Mouse (Mus musculus): ENCODE measurements around the gene Tmeff1.

Gene Tmeff1

DNA sequence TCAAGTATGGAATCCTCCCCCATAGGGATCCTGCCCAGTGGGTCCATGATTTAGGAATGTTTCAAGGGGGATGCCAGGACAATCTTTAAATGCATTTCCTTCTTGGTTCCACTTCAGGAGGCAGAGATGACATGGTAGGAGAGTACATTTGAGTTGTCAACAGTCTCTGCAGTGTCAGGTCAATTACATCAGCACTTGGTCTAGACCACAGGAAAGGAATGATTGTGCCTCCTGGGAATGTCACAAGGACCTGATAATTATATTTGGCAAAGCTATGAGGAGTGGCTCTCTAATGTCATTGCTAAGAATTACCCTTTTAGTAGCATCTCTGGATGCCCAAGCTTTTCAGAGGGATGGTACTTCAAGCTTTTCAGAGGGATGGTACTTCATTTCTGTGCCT, 20.0 kb upstream of the Tmeff1 start:
- no peak for DNase-seq (ENCODE audit: low spot score)

DNA sequence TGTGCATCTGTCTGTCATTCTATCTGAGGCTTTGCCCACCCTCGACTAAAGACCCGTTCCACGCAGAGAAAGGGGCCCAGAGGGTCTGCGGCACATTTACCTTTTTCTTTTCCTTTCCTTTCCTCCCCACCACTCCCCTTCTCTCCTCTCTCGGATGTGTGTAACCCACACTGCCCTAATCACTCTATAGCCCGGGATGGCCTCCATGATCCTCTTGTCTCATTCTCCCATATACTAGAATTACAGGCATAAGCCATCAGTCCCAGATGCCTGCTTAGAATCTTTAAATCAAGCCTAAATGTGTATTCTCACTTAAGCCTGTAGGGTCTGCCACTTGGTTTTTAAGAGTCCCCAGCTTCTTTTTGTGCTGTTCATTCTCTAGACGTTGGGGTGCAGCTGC, 8.6 kb upstream of the Tmeff1 start:
- DNase-seq (ENCODE audit: low spot score), result no peak

DNA sequence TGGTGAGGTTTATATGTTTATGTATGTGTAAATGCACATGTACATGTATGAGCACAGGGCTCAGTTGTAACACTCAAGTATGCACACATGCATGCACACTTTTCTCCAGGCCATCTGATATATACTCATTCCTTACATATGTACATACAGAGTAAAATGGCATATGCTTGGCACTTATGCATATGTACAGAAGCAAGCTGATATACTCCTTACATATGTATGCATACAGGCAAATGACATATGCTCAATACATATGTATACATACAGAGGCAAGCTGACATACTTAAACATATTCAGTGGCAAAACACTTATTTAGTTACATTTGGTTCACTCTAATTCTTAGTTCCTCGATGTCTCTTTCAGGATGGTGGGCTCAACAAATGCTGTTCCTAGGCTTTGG, 7.1 kb upstream of the Tmeff1 start:
- no peak for DNase-seq (ENCODE audit: low spot score)

DNA sequence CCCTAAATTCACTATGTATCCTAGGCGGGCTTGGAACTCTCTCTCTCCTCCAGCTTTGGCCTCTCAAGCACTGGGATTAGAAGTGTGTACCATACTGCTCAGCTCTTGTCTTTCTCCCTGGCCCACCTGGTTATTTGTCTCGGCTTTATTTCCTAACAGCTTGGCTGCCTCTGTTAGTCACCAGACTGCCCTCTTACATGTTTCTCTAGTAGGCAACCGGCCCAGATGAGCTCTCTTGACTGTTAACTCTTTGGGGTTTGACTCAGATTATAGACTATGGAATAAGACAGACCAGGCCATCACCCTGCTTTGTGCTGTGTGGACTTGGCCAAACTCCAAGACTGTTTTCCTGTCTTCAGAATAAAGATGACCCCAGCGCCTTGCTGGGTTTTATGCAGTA, 6.6 kb upstream of the Tmeff1 start:
- DNase-seq (ENCODE audit: low spot score), result no peak

DNA sequence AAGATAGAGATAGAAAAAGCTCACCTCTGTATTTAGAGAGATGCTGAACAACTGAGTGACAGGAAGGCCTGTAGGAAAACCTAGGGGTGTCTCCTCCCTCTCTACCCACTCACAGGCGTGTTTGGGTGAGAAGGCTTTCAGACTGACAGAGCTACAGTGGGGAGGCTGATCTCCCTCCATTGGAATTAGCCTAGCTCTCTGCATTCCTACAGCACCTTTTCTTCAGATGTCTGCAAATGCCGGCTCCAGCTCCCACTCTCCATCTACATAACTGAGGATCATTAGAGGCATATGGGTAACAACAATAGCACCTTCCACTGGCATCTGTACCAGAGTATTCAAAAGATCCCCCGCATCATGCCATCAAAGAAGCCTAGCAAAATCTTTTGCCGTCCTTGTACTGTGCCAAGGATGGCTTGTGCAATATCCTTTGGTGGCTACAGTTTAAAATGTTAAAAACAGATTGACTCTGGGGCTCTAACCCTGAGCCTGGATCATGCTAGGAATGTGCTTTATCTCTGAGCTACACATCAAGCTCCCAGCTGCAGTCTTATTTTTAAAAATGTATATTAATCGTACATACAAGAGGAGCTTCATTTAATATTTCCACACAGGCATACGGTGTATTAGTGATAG, 5.4 kb upstream of the Tmeff1 start:
- no peak for DNase-seq (ENCODE audit: low spot score)

DNA sequence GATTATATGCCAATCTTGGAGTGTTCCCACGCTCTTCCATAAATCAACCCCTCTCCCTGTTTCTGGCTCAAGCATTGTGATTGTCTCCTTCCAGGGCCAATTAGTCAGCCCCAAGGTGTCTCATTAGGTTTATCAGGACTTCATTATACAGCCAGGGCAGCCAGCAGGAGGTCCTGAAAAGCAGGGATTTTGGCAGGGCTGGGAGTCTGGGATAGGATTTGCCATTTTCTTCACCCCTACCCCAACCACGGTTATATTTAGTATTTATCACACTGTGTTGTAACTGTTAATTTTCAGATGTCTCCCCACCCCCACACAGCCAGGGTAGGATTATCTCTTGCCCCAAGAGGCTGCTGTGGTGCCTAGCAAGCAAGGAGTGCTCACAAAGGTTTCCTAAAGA, 3.8 kb upstream of the Tmeff1 start:
- DNase-seq (ENCODE audit: low spot score), result no peak

DNA sequence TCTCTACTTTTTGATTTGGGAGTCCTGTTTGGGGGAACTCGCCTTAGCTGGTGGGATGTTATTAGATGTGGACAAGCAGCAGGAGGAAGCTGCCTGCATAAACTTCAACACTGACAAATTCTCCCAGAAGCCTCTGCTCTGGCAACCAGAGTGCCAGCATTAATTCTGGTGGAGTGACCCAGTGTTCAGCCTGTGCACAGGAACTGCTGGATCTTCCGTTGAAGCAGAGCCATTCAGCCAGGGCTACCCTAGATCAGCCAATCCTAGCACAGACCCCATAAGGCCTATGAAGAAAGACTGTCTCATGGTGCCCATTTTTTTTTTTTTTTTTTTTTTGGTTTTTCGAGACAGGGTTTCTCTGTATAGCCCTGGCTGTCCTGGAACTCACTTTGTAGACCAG, 3.0 kb upstream of the Tmeff1 start:
- no peak for DNase-seq (ENCODE audit: low spot score)

DNA sequence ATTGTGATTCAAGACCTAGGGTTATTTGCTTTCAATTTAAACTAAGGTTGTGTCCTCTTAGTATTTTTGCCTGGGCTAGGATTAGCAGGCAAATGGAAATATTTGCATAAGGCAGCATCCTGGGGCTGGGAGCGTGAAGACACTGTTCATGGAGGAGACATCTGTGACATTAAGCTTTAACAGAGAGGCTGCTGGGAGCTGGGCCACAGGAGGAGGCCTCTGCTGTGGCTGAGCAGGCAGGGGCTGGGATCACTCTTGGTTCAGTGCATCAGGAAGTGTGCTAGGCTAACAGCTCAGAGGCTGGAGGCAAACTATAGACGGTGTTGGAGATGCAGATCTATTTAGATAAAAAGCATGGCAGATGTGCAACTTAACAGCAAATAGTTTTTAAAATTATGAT, 2.0 kb upstream of the Tmeff1 start:
- peak; percentile 16 for DNase-seq (ENCODE audit: low spot score)

DNA sequence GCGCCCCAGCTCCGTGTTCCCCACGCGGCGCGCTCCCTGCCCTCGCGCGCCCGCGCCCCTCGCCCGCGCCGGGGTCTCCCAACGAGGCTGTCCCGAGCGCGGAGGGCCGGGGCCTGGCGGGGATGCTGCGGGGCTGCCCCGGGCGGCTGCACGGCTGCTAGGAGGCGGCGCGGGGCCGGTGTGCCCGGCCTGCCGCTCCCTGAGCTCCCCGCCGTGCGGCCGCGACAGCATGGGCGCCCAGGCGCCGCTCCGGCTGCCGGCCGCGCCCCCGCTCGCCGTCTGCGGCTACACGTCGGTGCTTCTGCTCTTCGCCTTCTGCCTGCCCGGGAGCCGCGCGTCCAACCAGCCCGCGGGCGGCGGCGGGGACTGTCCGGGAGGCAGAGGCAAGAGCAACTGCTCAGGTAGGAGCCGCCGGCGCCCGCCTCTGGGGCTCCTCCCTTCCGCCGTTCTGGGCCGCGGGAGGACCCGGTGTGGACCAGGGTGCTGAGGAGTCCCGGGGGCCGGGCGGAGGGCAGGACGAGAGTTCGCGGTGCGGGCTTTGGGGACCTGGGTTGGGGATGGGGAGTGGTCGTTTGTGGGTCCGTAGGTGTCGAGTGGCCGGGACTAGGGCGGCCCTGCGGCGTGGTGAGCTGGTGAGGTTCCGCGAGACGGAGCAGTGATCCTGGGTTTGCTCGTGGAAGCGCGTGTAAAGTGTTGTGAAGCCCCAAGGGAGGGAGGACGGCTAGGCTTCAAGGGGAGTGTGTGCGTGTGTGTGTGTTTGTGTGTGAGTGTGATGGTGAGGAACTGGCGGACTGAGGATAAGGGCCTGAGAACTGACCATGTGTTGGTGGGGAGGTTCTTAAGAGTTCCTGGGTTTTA, 496 bp downstream of the Tmeff1 start:
- peak; percentile 46 for DNase-seq (ENCODE audit: low spot score)

DNA sequence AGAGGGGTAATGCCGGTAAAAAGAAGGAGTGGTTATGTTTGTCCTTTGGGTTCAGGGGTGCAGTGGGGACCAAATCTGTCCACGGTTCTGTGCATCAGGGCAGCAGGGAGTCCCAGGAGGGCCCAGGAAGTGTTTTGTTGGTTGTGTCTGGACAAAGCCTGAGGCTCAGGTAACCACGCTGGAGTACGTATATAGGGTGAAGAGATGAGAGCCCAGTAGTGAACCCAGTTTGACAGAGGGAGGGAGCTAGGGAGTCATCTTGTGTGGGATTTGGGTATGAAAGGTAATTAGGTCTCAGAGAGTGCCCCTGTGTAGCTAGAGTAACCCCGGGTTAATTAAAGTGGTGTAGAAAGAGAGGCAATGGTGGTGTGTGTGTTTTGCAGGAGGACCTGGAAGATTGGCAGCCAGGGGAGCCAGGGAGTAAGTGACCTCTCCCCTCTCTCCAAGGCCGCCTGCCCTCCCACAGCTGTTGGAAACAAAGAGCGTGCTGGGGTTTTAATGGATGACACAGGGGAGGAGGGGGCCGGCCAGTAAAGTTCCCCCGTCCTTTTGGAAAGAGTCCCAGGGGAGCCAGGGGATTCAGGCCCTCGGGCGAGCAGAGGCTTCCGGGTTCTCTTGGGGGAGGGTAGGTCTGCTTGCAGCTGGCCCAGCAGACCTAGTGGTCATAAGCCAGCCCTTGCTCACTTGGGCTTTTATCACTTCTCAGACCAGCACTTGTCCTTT, 1.3 kb downstream of the Tmeff1 start:
- peak; percentile 87 for DNase-seq (ENCODE audit: low spot score)

DNA sequence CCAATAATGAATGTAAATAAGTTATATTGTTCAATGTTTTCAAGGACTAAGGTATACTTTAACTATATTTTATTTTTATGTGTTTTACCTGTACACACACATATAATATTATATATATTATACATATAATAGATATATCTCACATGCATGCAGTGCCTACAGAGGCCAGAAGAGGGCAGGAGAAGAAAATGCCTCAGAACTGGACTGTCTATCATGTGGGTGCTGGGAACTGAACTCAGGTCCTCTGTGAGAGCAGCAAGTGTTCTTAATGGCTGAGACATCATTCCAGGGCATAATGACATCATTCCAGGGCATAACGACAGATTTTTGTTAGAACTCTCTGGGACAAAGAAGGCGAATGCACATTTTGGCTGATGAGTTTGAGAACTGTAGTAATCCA, 2.6 kb downstream of the Tmeff1 start:
- DNase-seq (ENCODE audit: low spot score), result no peak

DNA sequence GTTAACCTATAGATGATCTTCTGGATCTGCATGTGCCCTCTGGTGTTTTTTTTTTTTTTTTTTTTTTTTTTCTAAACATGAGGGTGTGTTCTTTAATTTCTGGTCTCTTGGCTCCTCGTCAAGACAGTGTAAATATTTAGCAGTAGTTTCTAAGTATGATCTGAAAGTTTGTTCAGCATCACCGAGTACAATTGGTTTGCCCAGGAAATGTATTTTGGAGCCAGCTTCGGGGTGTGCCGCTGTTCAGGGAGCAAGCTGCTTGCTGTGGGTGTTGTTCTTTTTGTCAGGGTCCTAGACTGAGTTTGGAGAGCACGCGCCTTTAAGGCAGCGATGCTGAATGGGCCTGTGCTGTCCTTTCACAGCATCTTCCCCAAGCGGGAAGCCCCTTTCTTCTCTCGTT, 3.6 kb downstream of the Tmeff1 start:
- no peak for DNase-seq (ENCODE audit: low spot score)

DNA sequence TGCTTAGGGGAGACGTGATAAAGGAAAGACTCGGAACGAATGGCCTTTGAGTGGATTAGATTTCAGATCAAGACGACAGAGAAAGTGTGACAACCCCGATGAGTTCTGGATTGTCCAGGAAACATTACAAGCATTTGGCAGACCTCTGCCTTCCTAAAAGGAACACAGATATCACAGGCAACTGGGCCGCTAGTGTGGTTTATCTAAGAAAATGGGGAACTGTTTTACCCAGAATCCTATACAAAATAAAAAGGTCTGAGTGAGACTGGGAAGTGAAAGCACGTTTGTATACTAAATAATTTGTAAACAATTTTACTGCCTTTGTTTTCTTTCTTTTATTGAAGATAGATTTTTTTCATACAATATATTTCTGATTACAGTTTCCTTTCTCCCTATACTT, 5.9 kb downstream of the Tmeff1 start:
- no peak for DNase-seq (ENCODE audit: low spot score)

DNA sequence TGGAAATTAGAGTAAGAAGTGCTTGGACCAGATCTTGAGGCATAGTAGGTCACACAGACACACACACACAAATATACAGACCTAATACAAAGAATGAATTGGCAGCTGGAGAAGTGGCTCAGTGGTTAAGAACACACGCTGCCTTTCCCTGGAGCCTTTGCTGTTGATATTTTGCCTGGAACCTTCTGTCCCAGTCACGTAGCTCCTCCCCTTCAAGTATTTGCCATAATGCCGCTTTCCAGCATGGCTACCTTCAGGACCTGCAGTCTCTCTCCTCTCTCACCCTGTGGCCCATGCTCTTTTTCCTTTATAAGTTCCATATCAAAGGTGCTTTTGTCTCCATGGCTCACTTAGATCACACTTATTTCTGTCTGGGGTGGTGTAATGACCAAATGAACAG, 6.4 kb downstream of the Tmeff1 start:
- DNase-seq (ENCODE audit: low spot score), result no peak

DNA sequence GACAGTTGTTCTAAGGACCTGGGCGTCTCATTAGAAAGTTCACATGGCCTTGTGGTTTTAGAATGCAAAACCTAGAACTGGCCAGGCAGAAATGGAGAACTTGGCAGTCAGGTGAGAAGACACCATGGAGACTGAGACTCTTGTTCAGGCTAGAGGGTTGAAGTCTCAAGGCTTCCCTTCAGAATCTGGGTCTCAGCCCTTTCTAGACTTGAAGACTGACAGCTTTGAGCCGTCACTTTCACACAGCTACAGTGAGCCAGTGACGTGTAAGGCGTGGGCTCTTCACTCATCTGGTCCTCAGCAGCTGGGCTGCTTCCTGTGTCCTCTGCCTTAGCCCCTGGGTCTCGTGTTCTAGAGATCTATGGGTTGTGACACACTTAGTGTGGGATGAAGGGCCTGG, 7.4 kb downstream of the Tmeff1 start:
- no peak for DNase-seq (ENCODE audit: low spot score)

DNA sequence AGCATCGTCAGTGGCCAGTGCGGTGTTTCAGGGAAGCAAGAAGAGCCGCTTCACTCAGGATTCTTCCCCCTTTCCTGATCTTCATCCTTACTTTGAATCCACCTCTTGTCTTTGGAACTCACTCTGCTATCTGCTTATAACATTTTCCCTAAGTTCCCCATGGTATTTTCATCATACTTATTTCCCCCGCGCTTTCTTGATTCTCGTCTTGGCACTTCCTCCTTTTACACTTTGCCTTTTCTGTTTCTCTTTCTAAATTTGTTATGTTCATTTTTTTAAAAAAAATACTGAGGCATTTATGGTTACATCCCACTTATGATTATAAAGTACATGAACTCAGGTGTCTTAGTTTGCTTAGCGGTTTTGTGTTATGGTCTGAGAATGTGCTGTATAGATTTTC, 7.9 kb downstream of the Tmeff1 start:
- no peak for DNase-seq (ENCODE audit: low spot score)

DNA sequence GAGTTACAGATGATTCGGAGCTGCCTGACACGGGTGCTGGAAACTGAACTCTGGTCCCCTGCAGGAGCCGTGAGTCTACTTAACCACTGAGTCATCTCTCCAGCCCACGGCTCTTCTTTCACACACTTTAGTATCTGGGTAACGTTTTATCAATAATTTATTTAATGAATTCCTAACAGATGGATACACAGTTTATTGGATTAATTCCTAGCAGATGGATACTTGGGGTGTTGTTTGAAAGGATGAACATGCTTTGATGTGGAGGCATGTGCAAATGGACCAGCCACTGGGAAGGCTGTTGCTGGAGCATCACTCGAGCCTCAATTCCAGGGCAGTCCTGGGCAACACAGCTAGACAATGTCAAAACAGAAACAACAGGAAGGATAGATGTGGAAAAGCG, 11.1 kb downstream of the Tmeff1 start:
- no peak for DNase-seq (ENCODE audit: low spot score)

DNA sequence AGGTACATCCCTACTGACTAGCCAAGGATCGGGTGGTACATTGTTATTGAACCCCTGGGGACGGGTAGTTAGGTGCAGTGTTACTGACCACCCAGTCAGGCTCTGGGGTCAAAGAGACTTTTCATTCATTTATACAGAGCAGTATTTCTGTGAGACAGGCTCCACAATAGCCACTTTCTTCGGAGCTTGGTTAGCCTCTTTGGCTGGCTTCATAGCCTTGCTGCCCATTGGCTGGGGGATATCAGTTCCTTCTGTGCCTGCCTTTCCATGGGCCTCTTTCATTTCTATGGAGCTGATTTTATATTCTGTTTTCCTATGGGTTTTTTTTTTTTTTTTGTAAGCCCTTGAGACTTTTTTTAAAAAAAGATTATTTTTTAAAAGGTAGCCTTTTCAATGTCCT, 20.7 kb downstream of the Tmeff1 start:
- DNase-seq (ENCODE audit: low spot score), result no peak

DNA sequence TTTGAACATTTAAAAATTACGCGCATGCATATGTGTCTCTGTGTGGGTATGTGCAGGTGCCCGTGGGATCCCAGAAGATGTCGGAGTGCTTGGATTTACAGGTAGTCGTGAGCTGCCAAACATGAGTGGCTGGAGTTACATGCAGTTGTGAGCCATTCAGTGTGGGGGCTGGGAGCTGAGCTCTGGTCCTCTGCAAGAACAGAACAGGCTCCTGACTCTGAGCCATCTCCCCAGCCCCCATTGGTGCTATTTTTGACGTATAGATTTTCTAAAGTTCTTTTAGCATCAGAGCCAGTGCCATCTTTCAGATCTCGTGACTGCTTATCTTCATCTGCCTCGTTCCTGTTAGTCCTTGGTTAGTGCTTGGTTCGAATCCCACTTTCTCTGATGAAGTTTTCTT, 24.5 kb downstream of the Tmeff1 start:
- no peak for DNase-seq (ENCODE audit: low spot score)

DNA sequence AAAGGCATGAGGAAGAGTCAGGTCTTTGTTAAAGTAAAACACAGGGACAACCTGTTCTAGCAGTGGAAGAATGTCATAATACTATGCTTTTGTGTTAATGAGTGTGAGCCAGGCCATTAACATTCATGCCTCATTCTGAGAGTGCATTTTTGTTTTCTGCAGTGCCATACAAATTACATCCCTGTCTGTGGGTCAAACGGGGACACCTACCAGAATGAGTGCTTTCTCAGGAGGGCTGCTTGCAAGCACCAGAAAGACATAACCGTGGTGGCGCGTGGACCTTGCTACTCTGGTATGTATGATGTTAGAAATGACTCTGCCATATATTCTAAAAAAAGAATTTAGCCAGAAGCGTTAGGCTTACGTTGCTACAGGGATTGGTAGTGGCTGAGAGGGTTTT, 25.3 kb downstream of the Tmeff1 start:
- no peak for DNase-seq (ENCODE audit: low spot score)

DNA sequence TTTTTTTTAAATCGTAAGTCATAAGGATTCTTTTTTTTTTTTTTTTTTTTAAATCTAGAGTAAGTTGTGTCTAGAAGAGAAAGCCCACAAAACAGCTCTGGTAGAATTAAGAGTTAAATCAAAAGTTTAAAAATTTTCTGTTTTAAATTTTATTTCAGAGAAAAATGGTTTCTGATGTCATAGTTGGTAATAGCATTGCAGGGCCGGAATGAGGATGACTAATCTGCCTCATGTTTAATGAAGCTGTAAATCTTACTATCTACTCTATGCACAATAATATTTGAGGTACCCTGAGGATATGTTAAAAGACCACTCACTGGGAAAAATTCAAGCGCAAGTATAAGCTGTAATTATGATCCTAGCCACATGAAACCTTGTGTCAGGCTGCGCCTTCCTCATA, 30.5 kb downstream of the Tmeff1 start:
- no peak for DNase-seq (ENCODE audit: low spot score)

DNA sequence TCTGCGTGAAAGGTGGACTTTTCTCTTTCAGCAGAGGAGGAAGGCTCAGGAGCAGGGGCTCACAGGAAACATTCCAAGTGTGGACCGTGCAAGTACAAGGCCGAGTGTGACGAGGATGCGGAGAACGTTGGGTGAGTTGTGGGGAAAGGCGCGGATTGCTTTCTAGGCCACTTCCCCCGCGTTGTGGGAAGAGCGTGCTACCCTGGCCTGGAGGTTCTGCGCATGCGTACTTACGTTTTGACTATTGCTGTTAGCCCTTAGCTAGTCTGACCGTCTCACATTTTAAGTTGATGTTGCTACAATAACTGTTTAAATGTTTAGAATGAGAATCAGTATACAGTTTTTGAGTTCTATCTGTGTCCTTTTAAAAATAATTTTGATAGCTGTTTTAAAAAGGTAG, 32.2 kb downstream of the Tmeff1 start:
- no peak for DNase-seq (ENCODE audit: low spot score)

DNA sequence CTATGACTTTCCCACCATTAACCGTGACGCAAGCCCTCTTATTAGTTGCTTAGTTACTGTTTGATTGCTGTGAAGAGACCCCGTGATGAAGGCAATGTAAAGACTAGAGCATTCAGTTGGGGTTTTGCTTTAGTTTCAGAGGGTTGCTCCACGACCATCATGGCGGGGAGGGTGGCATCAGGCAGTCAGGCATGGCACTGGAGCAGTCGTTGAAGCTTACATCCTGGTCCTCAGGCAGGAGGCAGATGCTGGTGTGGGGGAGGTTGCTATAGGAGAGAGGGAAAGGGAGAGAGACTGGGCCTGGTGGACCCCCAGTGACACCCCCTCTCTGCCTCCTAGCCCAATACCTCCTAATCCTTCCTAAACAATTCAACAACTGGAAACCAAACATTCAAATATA, 35.1 kb downstream of the Tmeff1 start:
- DNase-seq (ENCODE audit: low spot score), result no peak

All from embryo, embryonic 10 days (tissue).